Comparison of ENCODE assay signal across 1 mouse cellular context in the genomic region with DNA sequence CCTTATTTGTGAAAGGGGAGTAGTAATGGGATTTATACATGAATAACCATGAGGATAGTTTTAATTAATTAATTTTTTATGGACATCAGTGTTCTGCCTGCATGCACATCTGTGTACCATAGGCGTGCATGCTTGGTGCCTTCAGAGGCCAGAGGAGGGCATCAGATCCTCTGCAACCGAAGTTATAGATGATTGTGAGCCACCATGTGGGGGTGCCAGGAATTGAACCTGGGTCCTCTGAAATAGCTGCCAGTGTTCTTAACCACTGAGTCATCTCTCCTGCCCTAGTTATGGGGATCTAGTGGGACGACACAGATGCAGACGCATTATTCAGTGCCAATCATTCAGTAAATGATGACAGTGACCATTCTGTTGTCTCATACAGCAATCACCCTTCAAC.
TF ChIP-seq lines count a peak whose summit lies in the region.

No protein-coding gene starts in this region.

TF ChIP-seq in CH12.LX, 34 proteins besides CTCF, POLR2A, EP300 and RAD21:
- TF ChIP-seq SMC3 (IDR thresholded peaks at IDR 0.05; ENCODE audit: low read depth, low read length) (peak; percentile 67), MEF2A (IDR thresholded peaks at IDR 0.05; ENCODE audit: borderline replicate concordance, low read depth, low read length) (no peak)
TF ChIP-seq in CH12.LX: peak in this region for 1.
